34 mouse cellular contexts compared by ENCODE assay signal in the genomic region with DNA sequence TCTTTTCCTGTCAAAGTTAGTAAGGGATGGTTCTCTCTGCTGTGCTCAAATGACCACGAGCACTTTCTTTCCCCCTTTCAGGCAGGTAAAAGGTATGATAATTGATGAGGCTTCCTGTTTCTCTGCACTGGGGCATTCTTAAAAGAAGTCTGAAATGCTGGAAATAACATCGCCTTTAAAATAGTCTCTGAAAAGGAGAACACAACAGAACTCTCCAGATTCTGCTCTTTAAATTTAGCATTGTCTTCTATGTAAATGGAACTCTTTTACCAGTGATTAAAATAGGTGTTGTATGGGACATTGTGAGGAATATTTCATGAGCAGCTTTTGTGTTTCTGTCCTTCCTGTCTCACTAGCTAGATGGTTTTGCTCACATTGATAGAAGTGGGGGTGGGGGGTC.
"Had no signal": no experiment of that assay in that cellular context is flagged by ENCODE, and none has a peak within 500 bp of the region (broad histone marks: within the 10 kb centered on the region; RNA-seq: fewer than 3 reads in every experiment).

No protein-coding gene starts in this region.

- ATAC-seq: hindbrain, embryonic 16.5 days; hindbrain, postnatal 0 days; inflammation-experienced regulatory T-cells, adult 6 months; intestine, embryonic 15.5 days; intestine, embryonic 16.5 days; intestine, postnatal 0 days had no signal

- H3K9me3 ChIP-seq: heart, embryonic 10.5 days; heart, embryonic 12.5 days; heart, embryonic 13.5 days; heart, embryonic 15.5 days; hindbrain, embryonic 10.5 days; hindbrain, embryonic 12.5 days; hindbrain, embryonic 13.5 days; hindbrain, embryonic 15.5 days; intestine, embryonic 15.5 days; kidney, embryonic 15.5 days had no signal

- H3K4me2 ChIP-seq: heart, embryonic 11.5 days; heart, embryonic 12.5 days; heart, embryonic 13.5 days; heart, embryonic 15.5 days; hindbrain, embryonic 12.5 days; hindbrain, embryonic 13.5 days; hindbrain, embryonic 14.5 days; hindbrain, embryonic 15.5 days; intestine, embryonic 15.5 days; kidney, embryonic 15.5 days had no signal

- H3K36me3 ChIP-seq: heart, embryonic 10.5 days; heart, embryonic 12.5 days; heart, embryonic 13.5 days; heart, embryonic 15.5 days; hindbrain, embryonic 10.5 days; hindbrain, embryonic 12.5 days; hindbrain, embryonic 13.5 days; hindbrain, embryonic 15.5 days; intestine, embryonic 15.5 days; kidney, embryonic 15.5 days had no signal

- H3K27ac ChIP-seq: heart, embryonic 10.5 days; heart, embryonic 13.5 days; heart, embryonic 15.5 days; hindbrain, embryonic 10.5 days; hindbrain, embryonic 12.5 days; hindbrain, embryonic 13.5 days; hindbrain, embryonic 14.5 days; hindbrain, embryonic 15.5 days; hindbrain, postnatal 0 days; intestine, embryonic 15.5 days; kidney, embryonic 15.5 days; kidney, postnatal 0 days; layer of hippocampus, adult 2 months had no signal

- H3K4me3 ChIP-seq: heart, embryonic 10.5 days; heart, embryonic 12.5 days; heart, embryonic 13.5 days; heart, embryonic 15.5 days; hindbrain, embryonic 10.5 days; hindbrain, embryonic 12.5 days; hindbrain, embryonic 13.5 days; hindbrain, embryonic 15.5 days; intestine, embryonic 15.5 days; kidney, embryonic 15.5 days; layer of hippocampus, adult 2 months had no signal

- DNase-seq: heart, postnatal 10 days; heart, postnatal 36 days; heart, postnatal 4 days; kidney, adult 11 months; kidney, adult 18-20 months; kidney, adult 2 months; kidney, adult 8-10 months; kidney, adult 9 months; kidney, postnatal 10 days; kidney, postnatal 14 days; kidney, postnatal 25 days; kidney, postnatal 36 days; kidney, postnatal 4 days; layer of hippocampus, adult 9-11 months; layer of hippocampus, postnatal 36 days had no signal

- H3K4me1 ChIP-seq: heart, embryonic 10.5 days; heart, embryonic 12.5 days; heart, embryonic 13.5 days; heart, embryonic 15.5 days; hindbrain, embryonic 10.5 days; hindbrain, embryonic 12.5 days; hindbrain, embryonic 13.5 days; hindbrain, embryonic 15.5 days; intestine, embryonic 15.5 days; kidney, embryonic 15.5 days had no signal

- H3K27me3 ChIP-seq: heart, embryonic 12.5 days; heart, embryonic 13.5 days; heart, embryonic 15.5 days; hindbrain, embryonic 12.5 days; hindbrain, embryonic 13.5 days; hindbrain, embryonic 15.5 days; intestine, embryonic 15.5 days; kidney, embryonic 15.5 days had no signal

- H3K9ac ChIP-seq: heart, embryonic 12.5 days; heart, embryonic 13.5 days; heart, embryonic 15.5 days; hindbrain, embryonic 12.5 days; hindbrain, embryonic 13.5 days; hindbrain, embryonic 14.5 days; hindbrain, embryonic 15.5 days; intestine, embryonic 15.5 days; kidney, embryonic 15.5 days had no signal
